Mouse (Mus musculus) liver, embryonic 16.5 days (tissue): ENCODE measurements around the gene Emc1. TPM values are rescaled to one million over a fixed set of nuclear protein-coding genes. Genes with fewer than 3 reads are reported as not detected.
"Not testable (repeated sequence)": the region's sequence is repeated elsewhere in the genome, so short reads cannot be mapped to it uniquely, and the experiment has no call there.

ENCODE experiments used
- ATAC-seq: fragments of 200-750 bp; cut with Nextera tagmentation; 2 replicates; pipeline ENCODE4 v1.8.0; 2017; ENCODE audit warnings: low read depth, mild to moderate bottlenecking, moderate number of reproducible peaks, moderate library complexity
- H3K27ac ChIP-seq: fragments of 300-500 bp; sonication (generic); 2 replicates; pipeline ENCODE4 v1.5.1; 2014; ENCODE audit warnings: mild to moderate bottlenecking, low read length
- H3K27me3 ChIP-seq: fragments of 300-500 bp; sonication (generic); 2 replicates; pipeline ENCODE4 v1.6.1; 2014; ENCODE audit warnings: low read depth, low read length, mixed read lengths; ENCODE audit not compliant: control insufficient read depth, insufficient read depth
- H3K36me3 ChIP-seq: fragments of 300-500 bp; sonication (generic); 2 replicates; pipeline ENCODE4 v1.6.1; 2014; ENCODE audit warnings: mild to moderate bottlenecking; ENCODE audit not compliant: control insufficient read depth, insufficient read depth
- H3K4me1 ChIP-seq: fragments of 300-500 bp; sonication (generic); 2 replicates; pipeline ENCODE4 v1.6.1; 2014; ENCODE audit warnings: low read depth, low read length, mixed read lengths; ENCODE audit not compliant: control insufficient read depth
- H3K4me2 ChIP-seq: fragments of 300-500 bp; sonication (generic); 2 replicates; pipeline ENCODE4 v1.6.1; 2014; ENCODE audit warnings: low read depth, low read length, mixed read lengths
- H3K4me3 ChIP-seq: fragments of 300-500 bp; sonication (generic); 2 replicates; pipeline ENCODE4 v1.5.1; 2014; ENCODE audit warnings: low read depth, mild to moderate bottlenecking, low read length
- H3K9ac ChIP-seq: fragments of 300-500 bp; sonication (generic); 2 replicates; pipeline ENCODE4 v1.6.1; 2014; ENCODE audit warnings: low read depth, low read length
- H3K9me3 ChIP-seq: fragments of 300-500 bp; sonication (generic); replicated peaks from 2 replicates; pipeline ENCODE4 v1.6.1; 2016; ENCODE audit warnings: low read length; ENCODE audit not compliant: control insufficient read depth
- WGBS: fragments of 180-500 bp; shearing (Covaris S2); extraction: QIAGEN DNeasy Blood & Tissue Kit; methylation state at CpG from one replicate; pipeline ENCODE4 v1.1.7; 2014; ENCODE audit not compliant: insufficient replicate concordance; 5-methylcytosine and 5-hydroxymethylcytosine counted together
- polyA plus RNA-seq: library from polyadenylated mRNA; unstranded; fragments of >200 nt; fragmentation: Nextera tagmentation; extraction: Ambion mirVana; gene quantifications from 2 replicates; pipeline ENCODE4 v1.2.1, GENCODE M21; 2015

Emc1 gene
- polyA plus RNA-seq, 1 experiment from 2014 or later, result 12.8 TPM

- peak overlapping the region; percentile 97 for H3K4me3 ChIP-seq
- H3K4me1 ChIP-seq, result peaks cover 26% of the 10 kb centered on the region
- peaks cover 13% of the 10 kb centered on the region for H3K36me3 ChIP-seq
- H3K27me3 ChIP-seq, result no peaks in the 10 kb centered on the region
- WGBS, result 5% methylated on average over 8 of the region's 8 CpGs
- ATAC-seq, result no peak
- H3K9ac ChIP-seq, result peak overlapping the region; percentile 78
- H3K9me3 ChIP-seq, result no peaks in the 10 kb centered on the region
- H3K27ac ChIP-seq, result peak overlapping the region; percentile 78
- H3K4me2 ChIP-seq, result peak overlapping the region; percentile 89
Measured at GRCm38 (mm10) chr4:139379719-139380118, 27.3 kb downstream of the Emc1 start.

DNA sequence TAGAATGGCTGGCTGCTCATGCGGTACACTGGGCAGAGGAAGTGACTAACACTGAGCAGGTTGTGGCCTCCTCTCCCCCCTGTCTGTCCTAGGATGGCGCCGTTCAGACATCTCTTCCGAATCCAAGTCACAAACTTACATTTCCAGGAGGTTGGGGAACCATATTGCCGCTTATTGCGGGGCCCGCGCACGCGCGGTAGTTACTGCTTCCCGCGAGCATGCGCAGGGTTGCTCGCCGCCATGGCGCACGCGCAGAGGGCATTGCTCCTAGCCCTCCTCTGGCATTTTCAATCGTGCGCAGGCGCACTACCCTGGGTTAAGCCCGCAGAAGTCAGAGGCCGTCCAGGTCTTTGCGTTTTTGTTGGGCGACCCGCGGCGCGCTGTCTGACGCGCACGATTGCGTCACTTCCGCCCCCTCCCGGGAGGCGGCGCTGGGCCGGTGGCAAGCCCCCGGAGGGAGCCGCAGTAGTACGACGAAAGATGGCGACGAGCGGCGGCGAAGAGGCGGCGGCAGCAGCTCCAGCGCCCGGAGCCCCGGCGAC, 27.9 kb downstream of the Emc1 start:
- no peaks in the 10 kb centered on the region for H3K9me3 ChIP-seq
- peak overlapping the region; percentile 97 for H3K4me3 ChIP-seq
- peaks cover 7% of the 10 kb centered on the region for H3K36me3 ChIP-seq
- H3K4me2 ChIP-seq, result peak overlapping the region; percentile 89
- peak; percentile 94 for ATAC-seq
- H3K27me3 ChIP-seq, result no peaks in the 10 kb centered on the region
- H3K27ac ChIP-seq, result peak overlapping the region; percentile 96
- peak overlapping the region; percentile 78 for H3K9ac ChIP-seq
- WGBS, result under 1% methylated on average over 54 of the region's 54 CpGs
- H3K4me1 ChIP-seq, result peaks cover 27% of the 10 kb centered on the region

GRCm38 (mm10) chr4:139380775-139381451, 28.5 kb downstream of the Emc1 start:
- H3K27ac ChIP-seq, result peak overlapping the region; percentile 96
- WGBS, result 2% methylated on average over 39 of the region's 44 CpGs

DNA sequence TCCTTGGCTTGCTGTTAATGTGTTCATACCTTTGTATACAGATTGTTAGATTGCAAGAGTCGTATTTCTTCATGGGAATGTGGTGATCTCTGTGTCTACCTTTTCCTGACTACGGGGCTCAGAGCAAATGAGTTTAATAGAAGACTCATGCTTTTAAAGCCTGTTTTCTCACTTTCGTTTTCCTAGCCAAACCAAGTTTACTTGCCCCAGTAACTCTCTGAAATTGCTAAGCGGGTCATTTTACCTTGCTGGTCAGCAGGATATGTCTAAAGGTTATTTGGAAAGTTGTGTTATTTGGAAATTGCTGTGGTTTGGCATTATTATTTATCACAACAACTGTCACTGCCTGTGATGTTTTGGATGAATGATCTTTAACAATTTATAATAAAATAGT, 29.1 kb downstream of the Emc1 start:
- Histone ChIP-seq H3K9ac (peak overlapping the region; percentile 78), H3K27me3 (no peaks in the 10 kb centered on the region), H3K27ac (peak overlapping the region; percentile 96), H3K4me1 (peaks cover 33% of the 10 kb centered on the region), H3K9me3 (no peaks in the 10 kb centered on the region), H3K4me2 (peak overlapping the region; percentile 82), H3K4me3 (peak overlapping the region; percentile 97), H3K36me3 (peaks cover 4% of the 10 kb centered on the region; the same call in 1 of the 2 replicates)
- ATAC-seq, result no peak
- 17% methylated on average over 4 of the region's 4 CpGs for WGBS

More at GRCm38 (mm10) chr4:139380775-139381451, 28.5 kb downstream of the Emc1 start:
- H3K4me1 ChIP-seq, result peaks cover 30% of the 10 kb centered on the region
- no peaks in the 10 kb centered on the region for H3K27me3 ChIP-seq
- H3K9me3 ChIP-seq, result no peaks in the 10 kb centered on the region
- H3K36me3 ChIP-seq, result peaks cover 4% of the 10 kb centered on the region; the same call in 1 of the 2 replicates
- H3K9ac ChIP-seq, result peak overlapping the region; percentile 78
- H3K4me3 ChIP-seq, result peak overlapping the region; percentile 97
- peak overlapping the region; percentile 82 for H3K4me2 ChIP-seq
- peak; percentile 52 for ATAC-seq

DNA sequence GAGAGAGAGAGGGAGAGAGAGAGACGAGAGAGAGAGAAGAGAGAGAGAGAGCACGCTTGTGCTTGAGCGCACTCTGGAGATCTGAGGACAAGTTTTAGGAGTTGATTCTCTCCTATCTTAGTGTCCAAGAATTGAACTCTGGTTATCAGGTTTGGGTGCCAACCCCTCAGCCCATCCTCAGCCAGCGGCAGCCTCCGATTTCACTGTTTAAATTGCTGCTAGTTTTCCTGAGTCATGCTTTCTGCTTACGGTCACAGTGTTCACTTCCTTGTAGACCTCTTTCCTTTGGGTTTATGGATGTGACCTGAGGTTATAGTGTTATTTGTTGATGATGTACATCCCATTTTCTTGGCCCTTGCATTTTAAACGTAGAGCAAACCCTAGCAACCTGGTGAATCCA, 29.8 kb downstream of the Emc1 start:
- H3K36me3 ChIP-seq, result 0 out of 2 replicates have a peak, but pooled peaks cover 3% of the 10 kb centered on the region
- H3K4me3 ChIP-seq, result peak overlapping the region; percentile 97
- no peaks in the 10 kb centered on the region for H3K27me3 ChIP-seq
- 20% methylated on average over 7 of the region's 7 CpGs for WGBS
- peak overlapping the region; percentile 61 for H3K27ac ChIP-seq
- H3K9me3 ChIP-seq, result no peaks in the 10 kb centered on the region
- peak overlapping the region; percentile 82 for H3K4me2 ChIP-seq
- ATAC-seq, result no peak
- peaks cover 37% of the 10 kb centered on the region for H3K4me1 ChIP-seq
- peak overlapping the region; percentile 78 for H3K9ac ChIP-seq

- not testable (repeated sequence) for H3K27me3 ChIP-seq, H3K4me3 ChIP-seq, H3K9ac ChIP-seq, H3K4me2 ChIP-seq, H3K36me3 ChIP-seq, H3K27ac ChIP-seq, ATAC-seq, H3K9me3 ChIP-seq
- peaks cover 38% of the 10 kb centered on the region for H3K4me1 ChIP-seq
- 81% methylated on average over 5 of the region's 5 CpGs for WGBS
Measured at GRCm38 (mm10) chr4:139385841-139386240, 33.5 kb downstream of the Emc1 start.

DNA sequence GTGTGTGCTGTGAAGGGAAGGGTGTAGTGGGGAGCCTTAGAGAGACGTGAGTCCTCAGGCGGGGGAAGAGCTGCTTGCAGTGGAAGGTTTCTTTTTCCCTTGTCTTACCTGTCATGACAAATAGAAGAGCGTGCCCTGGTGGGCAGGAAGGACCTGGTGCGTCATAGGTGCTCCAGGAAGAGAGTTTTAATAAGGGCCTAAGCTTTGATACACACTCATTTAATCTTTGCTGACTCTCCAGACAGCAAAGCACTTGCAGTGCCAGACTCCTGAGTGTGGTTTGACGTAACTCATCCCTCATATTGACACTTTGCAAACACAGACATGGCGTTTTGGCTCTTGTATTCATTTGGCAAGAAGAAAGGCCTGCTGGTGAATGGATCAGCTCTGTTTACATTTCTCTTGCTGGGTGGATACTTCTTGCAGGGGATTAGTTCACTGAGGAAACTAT, 34.5 kb downstream of the Emc1 start:
- Histone ChIP-seq H3K9ac (no peak overlapping the region), H3K4me3 (no peak overlapping the region), H3K4me2 (peak overlapping the region; percentile 28), H3K27me3 (no peaks in the 10 kb centered on the region), H3K36me3 (peaks cover 15% of the 10 kb centered on the region; the same call in 1 of the 2 replicates), H3K4me1 (peaks cover 36% of the 10 kb centered on the region), H3K9me3 (no peaks in the 10 kb centered on the region), H3K27ac (peak overlapping the region; percentile 60)
- peak; percentile 55 for ATAC-seq
- 61% methylated on average over 6 of the region's 6 CpGs for WGBS

DNA sequence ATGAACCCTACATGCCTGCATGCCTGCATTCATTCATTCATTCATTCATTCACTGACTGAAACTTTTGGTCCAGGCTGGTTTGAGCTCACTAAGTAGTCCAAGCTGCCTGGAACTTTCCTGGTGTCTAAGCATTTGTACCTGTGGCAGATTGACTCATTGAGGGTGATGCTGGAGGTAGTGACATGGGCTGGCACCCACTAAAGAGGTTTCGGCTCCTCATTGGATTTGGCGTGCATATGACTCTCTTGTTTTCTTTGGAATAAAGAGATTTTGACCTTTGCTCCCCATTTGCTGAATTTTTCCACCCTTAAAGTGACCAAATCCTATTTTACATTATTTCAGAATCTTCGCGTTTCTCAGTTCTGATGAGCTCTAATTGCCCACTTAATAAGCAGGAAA, 37.2 kb downstream of the Emc1 start:
- Histone ChIP-seq H3K4me2 (no peak overlapping the region), H3K36me3 (peaks cover 37% of the 10 kb centered on the region), H3K4me3 (no peak overlapping the region), H3K27ac (no peak overlapping the region), H3K9ac (no peak overlapping the region), H3K4me1 (peaks cover 20% of the 10 kb centered on the region), H3K9me3 (no peaks in the 10 kb centered on the region), H3K27me3 (no peaks in the 10 kb centered on the region)
- WGBS, result 82% methylated on average over 4 of the region's 4 CpGs
- no peak for ATAC-seq

GRCm38 (mm10) chr4:139395431-139395830, 43.0 kb downstream of the Emc1 start:
- ATAC-seq, result peak; percentile 59; the same call in 1 of the 2 replicates
- H3K36me3 ChIP-seq, result peaks cover 78% of the 10 kb centered on the region

More at GRCm38 (mm10) chr4:139395431-139395830, 43.0 kb downstream of the Emc1 start:
- Histone ChIP-seq H3K9me3 (no peaks in the 10 kb centered on the region), H3K4me2 (no peak overlapping the region), H3K4me1 (peaks cover 4% of the 10 kb centered on the region), H3K4me3 (no peak overlapping the region), H3K9ac (no peak overlapping the region), H3K27ac (no peak overlapping the region), H3K27me3 (no peaks in the 10 kb centered on the region)
- WGBS, result 40% methylated on average over 2 of the region's 2 CpGs
